Mouse (Mus musculus): ENCODE data around the gene Aunip. TPM values are rescaled to one million over a fixed set of nuclear protein-coding genes. Genes with fewer than 3 reads are reported as not detected.

Aunip gene
- polyA plus RNA-seq, 1 experiment, result 0.09 TPM

DNA sequence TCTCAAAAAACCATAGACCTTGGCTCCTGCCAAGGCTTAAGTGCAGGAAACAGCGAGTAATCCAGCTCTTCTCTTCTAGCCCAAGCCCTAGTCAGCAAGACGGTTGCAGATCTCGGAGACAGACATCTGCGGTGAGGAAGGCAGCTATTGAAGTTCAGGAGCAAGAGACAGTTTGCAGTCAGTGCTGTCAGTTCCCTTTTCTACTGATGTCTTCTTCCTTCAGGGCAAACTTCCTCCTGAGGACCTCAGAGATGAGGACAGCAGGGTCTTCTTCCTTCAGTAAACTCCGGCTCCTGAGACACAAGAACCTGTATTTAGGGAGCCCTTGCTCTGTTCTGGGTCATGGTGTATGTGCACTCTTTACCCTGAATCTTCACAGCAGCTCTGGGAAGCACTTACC lies 15.4 kb downstream of the Aunip start:
- Histone ChIP-seq H3K27ac (ENCODE audit: insufficient read depth, low read depth, low read length) (no peak overlapping the region), H3K4me3 (ENCODE audit: insufficient read depth, low read depth, low read length) (no peak overlapping the region), H3K27me3 (replicated peaks; ENCODE audit: control insufficient read depth, insufficient read depth, low read length) (no peaks in the 10 kb centered on the region), H3K36me3 (ENCODE audit: control insufficient read depth, insufficient read depth, low read length) (peaks cover 8% of the 10 kb centered on the region), H3K4me1 (ENCODE audit: control insufficient read depth, insufficient read depth, low read length) (no peaks in the 10 kb centered on the region)
- WGBS, result 79% methylated on average over 5 of the region's 5 CpGs
- TF ChIP-seq POLR2A (IDR thresholded peaks at IDR 0.05; ENCODE audit: low read depth, low read length), result no peak
- TF ChIP-seq CTCF (conservative IDR thresholded peaks at IDR 0.05; ENCODE audit: insufficient read depth, insufficient read length, low read depth, low read length), result no peak
- no peak for DNase-seq

DNA sequence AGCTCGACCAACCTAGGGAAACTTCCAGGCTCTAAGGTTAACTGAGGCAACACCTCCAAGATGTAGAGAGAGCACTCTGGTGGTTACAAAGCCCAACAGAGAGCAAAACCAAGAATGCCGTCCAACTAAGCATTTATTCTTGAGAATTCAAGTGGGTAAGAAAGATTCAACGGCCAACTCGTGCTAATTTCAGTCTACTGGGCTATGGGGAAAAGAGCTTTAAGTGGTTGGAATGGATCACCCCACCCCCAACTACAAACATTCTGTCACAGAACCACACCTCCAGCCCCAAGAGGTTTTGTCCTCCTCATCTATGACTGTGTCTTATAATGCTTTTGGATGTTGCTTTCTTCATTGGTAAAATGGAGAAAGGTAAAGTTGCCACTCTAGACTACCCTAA lies 22.1 kb downstream of the Aunip start:
- 79% methylated on average over 4 of the region's 4 CpGs for whole genome bisulfite sequencing
- H3K36me3 ChIP-seq (ENCODE audit: control insufficient read depth, insufficient read depth, low read length), result peaks cover 6% of the 10 kb centered on the region

DNA sequence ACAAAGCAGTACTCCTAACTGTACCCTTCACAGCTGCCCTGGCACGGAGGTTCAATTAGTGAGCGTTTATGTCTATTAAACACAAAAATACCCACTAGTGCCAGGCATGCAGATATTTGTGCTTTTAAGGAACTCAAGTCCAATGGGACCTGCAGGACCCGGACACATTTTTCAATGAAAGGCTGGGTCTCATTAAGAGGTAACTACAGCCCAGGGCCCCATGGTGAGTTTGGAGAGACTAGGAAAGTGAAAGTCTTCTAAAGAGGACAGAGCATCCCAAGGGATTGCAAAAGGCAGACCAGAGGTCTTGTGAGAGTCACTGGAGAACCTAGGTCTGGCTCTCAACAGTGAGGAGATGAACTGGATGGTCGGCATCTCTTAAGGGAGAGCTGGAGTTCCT lies 22.6 kb downstream of the Aunip start:
- Histone ChIP-seq H3K4me1 (ENCODE audit: control insufficient read depth, insufficient read depth, low read length) (peaks cover 5% of the 10 kb centered on the region; the same call in 1 of the 2 replicates), H3K27ac (ENCODE audit: insufficient read depth, low read depth, low read length) (no peak overlapping the region), H3K27me3 (replicated peaks; ENCODE audit: control insufficient read depth, insufficient read depth, low read length) (no peaks in the 10 kb centered on the region), H3K4me3 (ENCODE audit: insufficient read depth, low read depth, low read length) (no peak overlapping the region), H3K36me3 (ENCODE audit: control insufficient read depth, insufficient read depth, low read length) (peaks cover 4% of the 10 kb centered on the region)
- WGBS, result 80% methylated on average over 4 of the region's 4 CpGs
- TF ChIP-seq POLR2A (IDR thresholded peaks at IDR 0.05; ENCODE audit: low read depth, low read length) (no peak), CTCF (conservative IDR thresholded peaks at IDR 0.05; ENCODE audit: insufficient read depth, insufficient read length, low read depth, low read length) (no peak)
- DNase-seq, result no peak

More for the DNA sequence above, 22.1 kb downstream of the Aunip start:
- H3K27me3 ChIP-seq (replicated peaks; ENCODE audit: control insufficient read depth, insufficient read depth, low read length), result no peaks in the 10 kb centered on the region
- peaks cover 5% of the 10 kb centered on the region; the same call in 1 of the 2 replicates for H3K4me1 ChIP-seq (ENCODE audit: control insufficient read depth, insufficient read depth, low read length)
- no peak overlapping the region for H3K27ac ChIP-seq (ENCODE audit: insufficient read depth, low read depth, low read length)
- DNase-seq, result no peak
- no peak for TF ChIP-seq POLR2A (IDR thresholded peaks at IDR 0.05; ENCODE audit: low read depth, low read length)
- no peak for TF ChIP-seq CTCF (conservative IDR thresholded peaks at IDR 0.05; ENCODE audit: insufficient read depth, insufficient read length, low read depth, low read length)
- no peak overlapping the region for H3K4me3 ChIP-seq (ENCODE audit: insufficient read depth, low read depth, low read length)

DNA sequence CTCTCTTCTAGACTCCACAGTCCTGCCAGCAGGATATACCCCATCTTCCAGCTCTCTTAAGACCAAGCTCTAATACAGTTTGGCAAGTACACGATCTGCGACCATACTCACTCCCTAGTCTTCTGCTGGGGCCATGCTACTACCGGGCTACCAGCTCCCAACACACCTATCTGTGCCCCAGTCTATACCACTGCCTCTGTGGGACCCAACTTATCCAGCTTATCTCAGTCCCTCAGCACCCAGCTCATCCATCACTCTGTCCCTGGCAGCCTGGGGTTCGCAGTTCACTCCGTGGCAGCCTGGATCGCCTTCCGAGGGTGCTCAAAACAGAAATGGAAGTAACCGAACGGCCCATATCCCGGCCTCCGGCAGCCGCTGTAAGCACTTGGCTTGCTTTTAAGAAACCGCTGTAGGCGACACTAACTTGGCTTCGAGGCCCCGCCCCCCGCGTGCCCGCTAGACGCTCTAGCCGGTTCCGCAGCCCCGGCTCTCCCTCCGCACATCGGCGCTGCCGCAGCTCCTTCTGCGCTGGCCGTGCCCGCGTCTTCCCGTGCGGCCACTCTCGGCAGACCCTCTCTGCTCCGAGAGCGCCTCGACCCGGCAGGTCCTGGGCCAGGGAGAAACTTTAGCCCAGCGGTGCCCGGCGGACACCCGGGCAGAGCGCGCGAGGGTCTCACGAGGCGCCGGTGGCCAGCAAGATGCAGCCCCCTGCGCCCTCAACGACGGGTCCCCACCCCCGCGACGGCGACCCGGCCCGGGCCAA lies 23.5 kb downstream of the Aunip start:
- Histone ChIP-seq H3K27me3 (replicated peaks; ENCODE audit: control insufficient read depth, insufficient read depth, low read length) (no peaks in the 10 kb centered on the region), H3K4me1 (ENCODE audit: control insufficient read depth, insufficient read depth, low read length) (peaks cover 5% of the 10 kb centered on the region; the same call in 1 of the 2 replicates), H3K4me3 (ENCODE audit: insufficient read depth, low read depth, low read length) (peak overlapping the region; percentile 94), H3K27ac (ENCODE audit: insufficient read depth, low read depth, low read length) (peak overlapping the region; percentile 87), H3K36me3 (ENCODE audit: control insufficient read depth, insufficient read depth, low read length) (0 out of 2 replicates have a peak, but pooled peaks cover under 1% of the 10 kb centered on the region)
- TF ChIP-seq POLR2A (IDR thresholded peaks at IDR 0.05; ENCODE audit: low read depth, low read length) (no peak), CTCF (conservative IDR thresholded peaks at IDR 0.05; ENCODE audit: insufficient read depth, insufficient read length, low read depth, low read length) (no peak)
- DNase-seq, result peak; percentile 81
- 1% methylated on average over 57 of the region's 57 CpGs for WGBS

DNA sequence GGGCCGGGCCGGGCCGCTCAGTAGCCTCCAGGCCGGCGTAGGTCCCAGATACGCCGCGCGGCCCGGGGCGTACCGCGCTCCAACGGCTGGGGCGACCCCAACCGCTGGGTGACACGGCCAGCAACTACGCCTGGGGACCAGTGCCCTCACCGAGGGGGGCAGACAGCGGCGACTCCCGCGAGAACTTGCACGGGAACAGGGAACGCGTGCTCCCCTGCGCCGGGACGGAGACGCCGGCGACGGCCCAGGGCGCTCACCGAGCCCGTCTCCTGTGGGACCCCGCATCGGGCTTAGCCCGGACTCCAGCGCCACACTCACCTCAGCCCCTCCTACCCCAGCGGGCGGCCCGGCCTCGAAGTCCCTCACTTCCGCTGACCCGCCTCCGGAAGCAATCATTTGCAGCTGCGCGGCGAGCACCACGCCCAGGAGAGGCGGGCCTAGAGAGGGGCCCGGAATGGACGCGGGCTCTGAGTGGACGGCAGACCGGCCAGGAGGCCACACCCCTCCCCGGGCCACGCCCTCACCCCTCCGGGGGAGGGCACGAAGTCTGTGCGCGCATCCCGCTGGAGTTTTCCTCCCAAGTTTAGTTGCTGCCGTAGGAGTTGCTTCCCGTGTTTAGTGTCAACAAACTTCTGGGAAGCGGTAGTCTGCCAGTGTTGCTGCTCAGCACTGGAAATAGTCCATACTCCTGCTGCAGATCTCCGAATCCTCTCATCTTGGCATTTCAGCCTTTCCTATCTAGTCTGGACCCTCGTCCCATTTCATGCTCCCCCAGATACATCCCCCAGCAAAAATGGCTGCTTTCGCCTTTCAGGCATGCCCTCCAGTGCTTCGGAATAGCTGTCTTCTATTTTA lies 24.4 kb downstream of the Aunip start, which contains the start of gene Mtfr1l:
Gene Mtfr1l (minus strand): TSS at position 456 of the 855 bp plus-strand sequence.
- Histone ChIP-seq H3K36me3 (ENCODE audit: control insufficient read depth, insufficient read depth, low read length) (no peaks in the 10 kb centered on the region), H3K4me3 (ENCODE audit: insufficient read depth, low read depth, low read length) (peak within 1 kb of the TSS; percentile 94), H3K27me3 (replicated peaks; ENCODE audit: control insufficient read depth, insufficient read depth, low read length) (no peaks in the 10 kb centered on the region), H3K27ac (ENCODE audit: insufficient read depth, low read depth, low read length) (peak within 1 kb of the TSS; percentile 87), H3K4me1 (ENCODE audit: control insufficient read depth, insufficient read depth, low read length) (peaks cover 5% of the 10 kb centered on the region; the same call in 1 of the 2 replicates)
- WGBS, result 1% methylated on average over 71 of the region's 71 CpGs
- DNase-seq, result peak; percentile 99
- TF ChIP-seq POLR2A (IDR thresholded peaks at IDR 0.05; ENCODE audit: low read depth, low read length) (no peak), CTCF (conservative IDR thresholded peaks at IDR 0.05; ENCODE audit: insufficient read depth, insufficient read length, low read depth, low read length) (no peak)

DNA sequence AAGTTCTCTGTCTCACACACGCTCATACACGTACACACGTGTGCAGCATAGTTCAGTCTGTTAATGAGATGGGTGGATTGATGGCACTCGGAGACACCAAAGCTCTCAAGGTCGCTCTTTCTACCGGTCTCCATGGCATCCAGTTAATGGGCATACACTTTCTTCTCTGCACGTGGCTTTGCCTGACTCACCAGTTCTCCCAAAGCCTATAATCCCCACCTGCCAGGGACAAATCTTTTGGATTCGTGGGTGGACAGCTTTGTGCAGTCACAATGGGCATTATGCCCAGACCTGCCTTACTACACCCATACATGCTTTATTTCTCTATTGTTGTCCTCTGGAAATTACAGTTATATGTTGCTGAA lies 25.0 kb downstream of the Aunip start:
- peak overlapping the region; percentile 66; the same call in 1 of the 2 replicates for H3K27ac ChIP-seq (ENCODE audit: insufficient read depth, low read depth, low read length)
- WGBS, result under 1% methylated on average over 8 of the region's 8 CpGs
- peak; percentile 31 for DNase-seq
- peaks cover 5% of the 10 kb centered on the region; the same call in 1 of the 2 replicates for H3K4me1 ChIP-seq (ENCODE audit: control insufficient read depth, insufficient read depth, low read length)
- H3K36me3 ChIP-seq (ENCODE audit: control insufficient read depth, insufficient read depth, low read length), result no peaks in the 10 kb centered on the region
- H3K4me3 ChIP-seq (ENCODE audit: insufficient read depth, low read depth, low read length), result peak overlapping the region; percentile 61
- no peaks in the 10 kb centered on the region for H3K27me3 ChIP-seq (replicated peaks; ENCODE audit: control insufficient read depth, insufficient read depth, low read length)
- TF ChIP-seq POLR2A (IDR thresholded peaks at IDR 0.05; ENCODE audit: low read depth, low read length) (no peak), CTCF (conservative IDR thresholded peaks at IDR 0.05; ENCODE audit: insufficient read depth, insufficient read length, low read depth, low read length) (no peak)

All from kidney, adult 2 months (tissue).